Mouse (Mus musculus) megakaryocyte, adult 5-6 weeks (primary cell): ENCODE data around the gene Clrn3. TPM values are rescaled to one million over a fixed set of nuclear protein-coding genes. Genes with fewer than 3 reads are reported as not detected.
A peak's percentile ranks its signal among the peaks of the same experiment; 100 is the strongest.
"Not testable (repeated sequence)": the region's sequence is repeated elsewhere in the genome, so short reads cannot be mapped to it uniquely, and the experiment has no call there.

Experiments used
- ATAC-seq: 2 replicates; pipeline ENCODE4 v1.8.0; 2016; ENCODE audit warnings: mild to moderate bottlenecking, inconsistent platforms; ENCODE audit not compliant: poor library complexity, severe bottlenecking
- total RNA-seq, 2 experiments: library from RNA; stranded (forward) in 1 of 2; stranded (reverse) in 1 of 2; fragments of 153-499, 151-499 nt in 1 of 2; fragments of 221-1000, 200-1000 nt in 1 of 2; gene quantifications; 2 replicates each; pipeline versions ENCODE4 v1.2.3 to v1.2.4; 2015 to 2017

Gene Clrn3
- total RNA-seq, 2 experiments from 2014 or later, result not detected

- ATAC-seq, result peak; percentile 85
Observed at GRCm38 (mm10) chr7:135537341-135537901, 9.0 kb upstream of the Clrn3 start, which contains the start of gene Ptpre. Gene Ptpre, plus strand, starts transcription at chr7:135537481.

- no peak for ATAC-seq
Observed at GRCm38 (mm10) chr7:135535908-135536307, 7.5 kb upstream of the Clrn3 start.

- ATAC-seq, result 0 out of 2 replicates have a peak, but pooled peaks have one; percentile 6
Observed at GRCm38 (mm10) chr7:135534548-135535189, 6.2 kb upstream of the Clrn3 start.

GRCm38 (mm10) chr7:135529068-135529467, 614 bp upstream of the Clrn3 start:
- ATAC-seq, result no peak

- ATAC-seq, result no peak
Observed at GRCm38 (mm10) chr7:135527169-135527568, 1.3 kb downstream of the Clrn3 start.

GRCm38 (mm10) chr7:135526574-135527152, 1.8 kb downstream of the Clrn3 start:
- ATAC-seq, result 0 out of 2 replicates have a peak, but pooled peaks have one; percentile 17

GRCm38 (mm10) chr7:135524424-135524967, 4.0 kb downstream of the Clrn3 start:
- no peak for ATAC-seq

GRCm38 (mm10) chr7:135523981-135524380, 4.5 kb downstream of the Clrn3 start:
- ATAC-seq, result no peak

GRCm38 (mm10) chr7:135521755-135522512, 6.5 kb downstream of the Clrn3 start:
- peak; percentile 79 for ATAC-seq

- peak; percentile 75 for ATAC-seq
Observed at GRCm38 (mm10) chr7:135520241-135520640, 8.2 kb downstream of the Clrn3 start.

- ATAC-seq, result no peak
Observed at GRCm38 (mm10) chr7:135517191-135517590, 11.3 kb downstream of the Clrn3 start.

- peak; percentile 49; the same call in 1 of the 2 replicates for ATAC-seq
Observed at GRCm38 (mm10) chr7:135511723-135512122, 16.7 kb downstream of the Clrn3 start.

GRCm38 (mm10) chr7:135510431-135510830, 18.0 kb downstream of the Clrn3 start:
- no peak for ATAC-seq

- ATAC-seq, result no peak
Observed at GRCm38 (mm10) chr7:135509272-135509671, 19.2 kb downstream of the Clrn3 start.

- ATAC-seq, result peak; percentile 38; the same call in 1 of the 2 replicates
Observed at GRCm38 (mm10) chr7:135508602-135509001, 19.9 kb downstream of the Clrn3 start.

GRCm38 (mm10) chr7:135506506-135506905, 21.9 kb downstream of the Clrn3 start:
- not testable (repeated sequence) for ATAC-seq

GRCm38 (mm10) chr7:135499403-135499802, 29.1 kb downstream of the Clrn3 start:
- no peak for ATAC-seq

- peak; percentile 52; the same call in 1 of the 2 replicates for ATAC-seq
Observed at GRCm38 (mm10) chr7:135498565-135499186, 29.8 kb downstream of the Clrn3 start.

GRCm38 (mm10) chr7:135495303-135495702, 33.2 kb downstream of the Clrn3 start:
- ATAC-seq, result peak; percentile 59

- ATAC-seq, result peak; percentile 66
Observed at GRCm38 (mm10) chr7:135490500-135490886, 38.0 kb downstream of the Clrn3 start.
